Mouse (Mus musculus) midbrain, embryonic 16.5 days (tissue): ENCODE data around the gene Ang. TPM values are rescaled to one million over a fixed set of nuclear protein-coding genes. Genes with fewer than 3 reads are reported as not detected.

Source experiments
- ATAC-seq: fragments of 200-750 bp; cut with Nextera tagmentation; 2 replicates; pipeline ENCODE4 v1.8.0; 2017; ENCODE audit warnings: moderate TSS enrichment
- H3K27ac ChIP-seq: fragments of 300-500 bp; sonication (generic); 2 replicates; pipeline ENCODE4 v1.5.1; 2014; ENCODE audit warnings: mild to moderate bottlenecking, low read length, mixed read lengths
- H3K27me3 ChIP-seq: fragments of 300-500 bp; sonication (generic); 2 replicates; pipeline ENCODE4 v1.6.1; 2014; ENCODE audit warnings: low read depth, low read length, mixed read lengths; ENCODE audit not compliant: control insufficient read depth, insufficient read depth
- H3K36me3 ChIP-seq: fragments of 300-500 bp; sonication (generic); 2 replicates; pipeline ENCODE4 v1.6.1; 2014; ENCODE audit warnings: mild to moderate bottlenecking, low read length, moderate library complexity, mixed read lengths; ENCODE audit not compliant: control insufficient read depth, insufficient read depth
- H3K4me1 ChIP-seq: fragments of 300-500 bp; sonication (generic); 2 replicates; pipeline ENCODE4 v1.6.1; 2014; ENCODE audit warnings: mild to moderate bottlenecking, low read length, mixed read lengths; ENCODE audit not compliant: control insufficient read depth, insufficient read depth
- H3K4me2 ChIP-seq: fragments of 300-500 bp; sonication (generic); 2 replicates; pipeline ENCODE4 v1.6.1; 2014; ENCODE audit warnings: mild to moderate bottlenecking, low read length, mixed read lengths
- H3K4me3 ChIP-seq: fragments of 300-500 bp; sonication (generic); 2 replicates; pipeline ENCODE4 v1.5.1; 2014; ENCODE audit warnings: low read depth, mild to moderate bottlenecking, low read length, moderate library complexity, mixed read lengths
- H3K9ac ChIP-seq: fragments of 300-500 bp; sonication (generic); 2 replicates; pipeline ENCODE4 v1.6.1; 2014; ENCODE audit warnings: low read depth, low read length, mixed read lengths
- H3K9me3 ChIP-seq: fragments of 300-500 bp; sonication (generic); replicated peaks from 2 replicates; pipeline ENCODE4 v1.6.1; 2014; ENCODE audit warnings: mild to moderate bottlenecking, low read length, mixed read lengths; ENCODE audit not compliant: control insufficient read depth, poor library complexity, severe bottlenecking
- WGBS: fragments of 180-500 bp; shearing (Covaris S2); extraction: QIAGEN DNeasy Blood & Tissue Kit; methylation state at CpG from one replicate; pipeline ENCODE4 v1.1.7; 2014; 5-methylcytosine and 5-hydroxymethylcytosine counted together
- polyA plus RNA-seq: library from polyadenylated mRNA; unstranded; fragments of >200 nt; fragmentation: Nextera tagmentation; extraction: Ambion mirVana; gene quantifications from 2 replicates; pipeline ENCODE4 v1.2.1, GENCODE M21; 2015

Ang gene
- 3.1 and 3.2 TPM in 2 replicates for polyA plus RNA-seq

GRCm38 (mm10) chr14:51090921-51091900 is at the start of gene Ang, which contains the start of gene Rnase4:
TSS of gene Ang (plus strand) at chr14:51091150.
TSS of gene Rnase4 (plus strand) at chr14:51091077.
- peak within 1 kb of the TSS; percentile 74 for H3K9ac ChIP-seq
- peak within 1 kb of the TSS; percentile 59 for H3K4me3 ChIP-seq
- peak within 1 kb of the TSS; percentile 66 for H3K4me2 ChIP-seq
- 7% methylated on average over 33 of the region's 33 CpGs for WGBS
- H3K27ac ChIP-seq = peak within 1 kb of the TSS; percentile 80
- peak; percentile 32 for ATAC-seq
- H3K9me3 ChIP-seq = no peaks in the 10 kb centered on the region
- H3K4me1 ChIP-seq = peaks cover 8% of the 10 kb centered on the region; the same call in 1 of the 2 replicates
- no peaks in the 10 kb centered on the region for H3K27me3 ChIP-seq
- H3K36me3 ChIP-seq = no peaks in the 10 kb centered on the region

GRCm38 (mm10) chr14:51041769-51042168 is 49.2 kb upstream of the Ang start, which contains the start of gene Rnase9:
TSS of gene Rnase9 (minus strand) at chr14:51041869.
- 62% methylated on average over 6 of the region's 6 CpGs for WGBS

GRCm38 (mm10) chr14:51047846-51048245 is 43.1 kb upstream of the Ang start:
- WGBS = 73% methylated on average over 5 of the region's 5 CpGs
- H3K4me2 ChIP-seq = no peak overlapping the region
- no peak overlapping the region for H3K4me3 ChIP-seq
- H3K9ac ChIP-seq = no peak overlapping the region
- H3K4me1 ChIP-seq = no peaks in the 10 kb centered on the region
- no peaks in the 10 kb centered on the region for H3K27me3 ChIP-seq
- no peak overlapping the region for H3K27ac ChIP-seq
- no peak for ATAC-seq
- no peaks in the 10 kb centered on the region for H3K9me3 ChIP-seq
- H3K36me3 ChIP-seq = no peaks in the 10 kb centered on the region

More at GRCm38 (mm10) chr14:51041769-51042168, 49.2 kb upstream of the Ang start, which contains the start of gene Rnase9:
- Histone ChIP-seq H3K9me3 (no peaks in the 10 kb centered on the region), H3K27ac (no peak within 1 kb of the TSS), H3K27me3 (no peaks in the 10 kb centered on the region), H3K4me1 (no peaks in the 10 kb centered on the region), H3K9ac (no peak within 1 kb of the TSS), H3K4me2 (no peak within 1 kb of the TSS), H3K36me3 (no peaks in the 10 kb centered on the region), H3K4me3 (no peak within 1 kb of the TSS)
- no peak for ATAC-seq

- no peaks in the 10 kb centered on the region for H3K27me3 ChIP-seq
- no peak for ATAC-seq
- no peaks in the 10 kb centered on the region for H3K36me3 ChIP-seq
- no peaks in the 10 kb centered on the region for H3K9me3 ChIP-seq
- H3K4me3 ChIP-seq = no peak within 1 kb of the TSS
- no peaks in the 10 kb centered on the region for H3K4me1 ChIP-seq
- WGBS = 89% methylated on average over 2 of the region's 2 CpGs
- H3K27ac ChIP-seq = no peak within 1 kb of the TSS
- H3K9ac ChIP-seq = no peak within 1 kb of the TSS
- no peak within 1 kb of the TSS for H3K4me2 ChIP-seq
Observed at GRCm38 (mm10) chr14:51050063-51050462, 40.9 kb upstream of the Ang start, which contains the start of gene Rnase11. TSS of gene Rnase11 (minus strand) at chr14:51050163.

GRCm38 (mm10) chr14:51051941-51052340 is 39.0 kb upstream of the Ang start:
- no peaks in the 10 kb centered on the region for H3K36me3 ChIP-seq
- no peaks in the 10 kb centered on the region for H3K27me3 ChIP-seq
- H3K4me3 ChIP-seq = no peak overlapping the region
- WGBS = 72% methylated on average over 5 of the region's 5 CpGs
- H3K9ac ChIP-seq = no peak overlapping the region
- no peak overlapping the region for H3K27ac ChIP-seq
- no peak for ATAC-seq
- H3K4me1 ChIP-seq = no peaks in the 10 kb centered on the region
- no peak overlapping the region for H3K4me2 ChIP-seq
- H3K9me3 ChIP-seq = no peaks in the 10 kb centered on the region

GRCm38 (mm10) chr14:51053176-51053575 is 37.8 kb upstream of the Ang start:
- 55% methylated on average over 5 of the region's 5 CpGs for WGBS
- no peak overlapping the region for H3K27ac ChIP-seq
- H3K27me3 ChIP-seq = no peaks in the 10 kb centered on the region
- H3K9me3 ChIP-seq = no peaks in the 10 kb centered on the region
- no peak overlapping the region for H3K4me2 ChIP-seq
- H3K9ac ChIP-seq = no peak overlapping the region
- no peak for ATAC-seq
- no peaks in the 10 kb centered on the region for H3K4me1 ChIP-seq
- H3K4me3 ChIP-seq = no peak overlapping the region
- H3K36me3 ChIP-seq = no peaks in the 10 kb centered on the region

GRCm38 (mm10) chr14:51054243-51055237 is 36.4 kb upstream of the Ang start:
- ATAC-seq = no peak
- WGBS = 19% methylated on average over 13 of the region's 13 CpGs
- Histone ChIP-seq H3K4me3 (no peak overlapping the region), H3K4me1 (no peaks in the 10 kb centered on the region), H3K9me3 (no peaks in the 10 kb centered on the region), H3K27ac (no peak overlapping the region), H3K9ac (no peak overlapping the region), H3K36me3 (no peaks in the 10 kb centered on the region), H3K27me3 (no peaks in the 10 kb centered on the region), H3K4me2 (no peak overlapping the region)

GRCm38 (mm10) chr14:51057401-51057831 is 33.5 kb upstream of the Ang start, which contains the start of gene Rnase12:
TSS of gene Rnase12 (minus strand) at chr14:51057661.
- WGBS = 71% methylated on average over 9 of the region's 9 CpGs

More at GRCm38 (mm10) chr14:51057401-51057831, 33.5 kb upstream of the Ang start, which contains the start of gene Rnase12:
- H3K4me3 ChIP-seq = no peak within 1 kb of the TSS
- H3K27ac ChIP-seq = no peak within 1 kb of the TSS
- no peaks in the 10 kb centered on the region for H3K36me3 ChIP-seq
- no peaks in the 10 kb centered on the region for H3K9me3 ChIP-seq
- H3K4me1 ChIP-seq = 0 out of 2 replicates have a peak, but pooled peaks cover 4% of the 10 kb centered on the region
- no peak within 1 kb of the TSS for H3K4me2 ChIP-seq
- H3K9ac ChIP-seq = no peak within 1 kb of the TSS
- ATAC-seq = no peak
- no peaks in the 10 kb centered on the region for H3K27me3 ChIP-seq
